Mouse (Mus musculus): ENCODE data around the gene Strada.

DNA sequence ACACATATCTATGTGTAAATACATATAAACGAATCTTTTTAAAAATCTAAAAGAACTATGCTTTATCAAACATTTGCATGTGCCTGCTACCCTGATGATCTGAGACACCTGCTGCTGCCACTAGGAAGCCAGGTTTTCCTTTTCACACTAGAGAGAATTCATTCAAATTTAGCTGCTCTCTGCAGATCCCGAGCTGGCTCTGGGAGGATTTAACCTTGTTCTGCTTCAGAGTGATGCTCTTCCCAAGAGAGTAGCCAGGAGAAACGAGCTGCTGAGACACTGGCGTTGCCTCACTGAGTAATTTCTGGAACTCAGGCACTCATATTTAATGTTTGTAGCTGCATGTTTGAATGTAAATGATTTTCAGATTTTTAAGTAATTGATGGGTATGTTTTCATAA lies 77.2 kb downstream of the Strada start:
- TF ChIP-seq CTCF (IDR thresholded peaks at IDR 0.05; ENCODE audit: extremely low read depth, insufficient read depth, low read length) (no peak), POLR2A (IDR thresholded peaks at IDR 0.05; ENCODE audit: extremely low read depth, insufficient read depth, low read length) (no peak)
